Mouse (Mus musculus): ENCODE data around the gene Mrpl23. TPM values are rescaled to one million over a fixed set of nuclear protein-coding genes. Genes with fewer than 3 reads are reported as not detected.

Gene Mrpl23
- total RNA-seq, 2 experiments from 2014 or later: 5.8 to 6.7 TPM

DNA sequence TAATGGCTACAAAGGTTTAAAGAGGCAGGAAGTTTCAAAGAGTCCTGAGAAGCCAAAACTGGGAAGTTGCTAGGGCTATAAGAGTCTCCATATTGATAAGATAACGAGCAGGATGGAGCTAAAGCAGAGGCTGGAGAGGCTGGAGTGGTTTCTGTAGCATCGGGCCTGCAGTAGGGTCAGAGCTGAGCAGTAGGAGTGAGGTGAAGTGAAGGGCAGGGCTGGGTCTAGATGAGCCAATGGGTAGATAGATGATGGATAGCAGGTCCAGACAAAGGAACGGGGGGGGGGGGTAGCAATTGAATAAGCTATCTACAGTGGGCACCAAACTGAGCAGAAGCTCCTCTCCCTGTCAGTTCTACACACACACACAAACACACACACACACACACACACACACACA, 15.0 kb upstream of the Mrpl23 start:
- DNase-seq (ENCODE audit: extremely low spot score in 1 of 2, low spot score in 1 of 2): no peak

- DNase-seq (ENCODE audit: extremely low spot score in 1 of 2, low spot score in 1 of 2): no peak
Measured at GRCm38 (mm10) chr7:142520331-142520730, 12.2 kb upstream of the Mrpl23 start.

DNA sequence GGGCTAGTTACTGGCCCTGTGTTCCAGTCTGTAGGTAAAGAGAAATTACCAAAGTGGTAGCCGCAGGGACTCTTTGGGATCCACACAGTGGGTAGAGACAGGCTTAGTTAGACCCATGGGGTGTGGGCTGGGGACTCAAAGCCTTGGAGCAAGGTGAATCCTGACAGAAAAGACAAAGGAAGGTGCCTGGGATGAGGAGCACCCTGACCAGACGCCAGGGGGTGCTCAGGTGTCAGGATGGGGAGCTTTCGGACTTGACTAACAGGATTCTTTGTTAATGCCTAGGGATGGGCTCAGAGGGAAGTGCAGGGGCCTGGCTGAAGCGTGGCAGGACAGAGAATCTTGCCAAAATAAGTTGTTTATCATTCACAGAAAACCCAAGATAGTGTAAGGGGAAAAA, 10.1 kb upstream of the Mrpl23 start:
- DNase-seq (ENCODE audit: extremely low spot score in 1 of 2, low spot score in 1 of 2): peak in 1 of 2 experiments; percentile 16

DNA sequence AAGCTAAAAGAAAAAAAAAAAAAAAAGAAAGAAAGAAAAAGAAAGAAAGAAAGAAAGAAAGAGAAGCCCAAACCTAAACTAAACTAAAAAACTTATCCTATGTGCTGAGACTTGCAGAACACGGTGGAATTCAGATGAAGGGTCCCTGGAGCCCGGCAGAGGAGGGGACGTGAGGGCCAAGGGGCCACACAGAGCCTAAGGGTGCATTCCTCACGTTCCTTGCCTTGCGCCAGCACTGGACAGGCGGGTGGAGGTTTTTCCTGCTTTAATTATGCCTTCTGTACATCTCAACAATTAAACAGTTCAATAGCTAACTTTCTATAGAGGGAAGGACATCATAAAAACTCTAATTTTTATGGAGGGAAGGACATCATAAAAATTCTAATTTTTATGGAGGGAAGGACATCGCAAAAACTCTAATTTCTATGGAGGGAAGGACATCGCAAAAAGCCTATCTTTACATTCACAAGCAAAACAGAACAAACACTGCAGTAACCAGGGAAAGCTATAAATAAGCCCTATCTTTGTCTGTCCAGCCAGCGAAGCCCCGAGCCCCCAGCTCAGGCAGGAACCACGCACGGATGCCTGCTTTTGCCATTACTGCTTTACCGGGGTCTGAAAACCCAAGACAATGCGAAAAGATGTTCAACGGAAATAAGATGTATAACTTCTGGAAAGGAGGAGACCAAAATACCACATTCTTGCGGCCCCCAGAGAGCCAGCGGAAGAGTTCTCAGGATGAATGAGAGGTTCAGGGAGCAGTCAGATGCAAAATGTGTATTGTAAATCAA, 9.1 kb upstream of the Mrpl23 start:
- no peak for DNase-seq (ENCODE audit: extremely low spot score in 1 of 2, low spot score in 1 of 2)

GRCm38 (mm10) chr7:142525342-142526178, 6.9 kb upstream of the Mrpl23 start:
- DNase-seq (ENCODE audit: extremely low spot score in 1 of 2, low spot score in 1 of 2): no peak

DNA sequence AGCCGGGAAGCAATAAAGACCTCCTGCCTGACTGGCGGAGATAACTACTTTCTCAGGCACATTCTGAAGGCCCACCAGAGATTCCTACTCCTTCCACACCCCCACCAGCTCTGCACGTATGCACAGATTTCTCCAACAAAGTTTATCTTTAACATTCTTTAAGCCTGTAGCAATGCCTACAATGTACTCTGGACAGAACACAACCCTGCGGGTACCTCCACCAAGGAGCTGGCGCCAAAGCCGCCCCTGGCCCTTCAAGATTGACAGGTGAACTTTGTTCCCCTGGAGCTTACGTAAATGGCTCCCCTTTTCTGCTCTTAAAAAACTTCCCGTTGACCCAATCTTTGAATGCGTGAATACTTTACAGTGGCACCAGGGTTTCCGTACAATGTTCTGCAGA, 3.1 kb upstream of the Mrpl23 start:
- DNase-seq (ENCODE audit: extremely low spot score in 1 of 2, low spot score in 1 of 2): no peak

GRCm38 (mm10) chr7:142531973-142532521, 439 bp upstream of the Mrpl23 start:
- DNase-seq (ENCODE audit: extremely low spot score in 1 of 2, low spot score in 1 of 2): no peak

DNA sequence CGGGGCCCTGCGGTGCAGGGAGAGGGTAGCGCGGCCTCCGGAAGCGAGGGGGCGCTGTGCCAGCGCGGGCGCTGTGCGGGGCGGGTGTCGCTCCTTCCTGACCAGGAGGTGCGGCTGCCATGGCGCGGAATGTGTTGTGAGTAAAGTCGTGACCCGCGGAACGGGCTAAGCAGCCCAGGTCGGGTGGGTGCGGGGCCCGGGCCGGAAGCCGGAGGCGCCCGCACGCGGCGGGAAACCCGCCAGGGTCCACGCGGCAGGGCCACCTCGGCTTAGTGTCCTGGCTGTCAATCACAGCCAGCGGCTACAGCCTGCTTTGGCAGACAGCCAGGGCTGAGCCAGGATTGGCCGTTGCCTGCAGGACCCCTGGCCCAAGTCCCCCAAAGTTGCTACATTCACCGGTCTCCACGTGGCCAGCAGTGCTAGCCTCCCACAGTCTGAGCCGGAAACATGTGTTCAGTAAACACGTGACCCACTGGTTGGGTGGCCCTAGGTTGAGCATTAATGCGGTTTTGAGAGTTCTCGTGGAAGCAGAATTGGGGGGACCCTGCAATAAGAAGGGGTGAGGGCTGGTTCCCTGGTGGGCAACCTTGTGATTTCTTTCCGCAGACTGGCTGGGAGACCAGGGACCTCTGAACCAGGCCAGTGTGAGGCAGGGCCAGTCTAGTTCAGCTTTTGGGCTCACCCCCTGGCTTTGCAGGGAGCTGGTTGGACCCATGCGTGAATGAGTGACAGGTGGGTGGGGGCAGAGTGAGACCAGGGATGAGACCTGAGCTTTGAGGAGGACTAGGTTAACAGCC, 771 bp downstream of the Mrpl23 start:
- DNase-seq (ENCODE audit: extremely low spot score in 1 of 2, low spot score in 1 of 2): peak; percentile 85 to 92

- DNase-seq (ENCODE audit: extremely low spot score in 1 of 2, low spot score in 1 of 2): no peak
Measured at GRCm38 (mm10) chr7:142535116-142535515, 2.6 kb downstream of the Mrpl23 start.

GRCm38 (mm10) chr7:142535832-142536231, 3.3 kb downstream of the Mrpl23 start:
- DNase-seq (ENCODE audit: extremely low spot score in 1 of 2, low spot score in 1 of 2): no peak

GRCm38 (mm10) chr7:142537181-142537580, 4.7 kb downstream of the Mrpl23 start:
- no peak for DNase-seq (ENCODE audit: extremely low spot score in 1 of 2, low spot score in 1 of 2)

GRCm38 (mm10) chr7:142537879-142538278, 5.4 kb downstream of the Mrpl23 start:
- DNase-seq (ENCODE audit: extremely low spot score in 1 of 2, low spot score in 1 of 2): peak; percentile 54 to 87

DNA sequence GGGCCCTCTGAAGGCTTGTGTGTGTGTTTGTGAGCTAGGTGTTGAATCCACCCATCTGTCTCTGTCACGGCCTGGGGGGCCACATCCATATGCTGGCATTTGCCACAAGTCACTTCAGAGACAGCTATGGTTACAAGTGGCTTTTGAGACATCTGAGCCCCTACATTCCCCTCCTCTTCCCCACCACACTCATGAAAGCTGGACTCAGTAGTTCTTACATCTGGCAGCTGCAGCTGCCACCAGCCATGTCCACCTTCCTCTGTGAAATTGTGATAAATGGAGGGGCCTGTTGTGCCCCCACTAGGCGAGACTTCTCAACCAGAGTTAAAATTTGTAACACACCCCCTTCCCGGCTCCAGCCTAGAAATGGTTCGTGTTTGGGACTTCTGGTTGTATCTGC, 5.8 kb downstream of the Mrpl23 start:
- no peak for DNase-seq (ENCODE audit: extremely low spot score in 1 of 2, low spot score in 1 of 2)

GRCm38 (mm10) chr7:142538766-142539165, 6.3 kb downstream of the Mrpl23 start:
- DNase-seq (ENCODE audit: extremely low spot score in 1 of 2, low spot score in 1 of 2): no peak

DNA sequence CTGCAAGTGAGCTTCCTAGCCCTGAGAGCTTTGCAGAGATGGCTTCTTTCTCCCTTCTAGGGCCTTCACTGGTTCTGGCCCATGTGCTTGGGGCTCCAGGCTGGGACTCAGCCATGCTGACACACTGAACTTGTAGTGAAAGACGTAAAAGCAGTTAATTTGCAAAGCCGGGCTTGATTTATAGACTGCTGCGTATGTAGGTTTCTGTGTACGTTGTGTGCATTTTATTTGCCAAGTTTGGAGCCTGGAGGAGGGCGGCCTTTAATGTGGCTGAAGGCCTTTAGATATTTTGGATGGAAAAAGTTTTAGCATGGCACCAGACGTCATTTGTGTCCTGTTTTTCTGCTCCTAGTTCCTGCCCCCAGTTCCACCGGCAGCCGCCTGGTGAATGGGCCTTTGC, 7.3 kb downstream of the Mrpl23 start:
- no peak for DNase-seq (ENCODE audit: extremely low spot score in 1 of 2, low spot score in 1 of 2)

- no peak for DNase-seq (ENCODE audit: extremely low spot score in 1 of 2, low spot score in 1 of 2)
Measured at GRCm38 (mm10) chr7:142542771-142543303, 10.4 kb downstream of the Mrpl23 start.

DNA sequence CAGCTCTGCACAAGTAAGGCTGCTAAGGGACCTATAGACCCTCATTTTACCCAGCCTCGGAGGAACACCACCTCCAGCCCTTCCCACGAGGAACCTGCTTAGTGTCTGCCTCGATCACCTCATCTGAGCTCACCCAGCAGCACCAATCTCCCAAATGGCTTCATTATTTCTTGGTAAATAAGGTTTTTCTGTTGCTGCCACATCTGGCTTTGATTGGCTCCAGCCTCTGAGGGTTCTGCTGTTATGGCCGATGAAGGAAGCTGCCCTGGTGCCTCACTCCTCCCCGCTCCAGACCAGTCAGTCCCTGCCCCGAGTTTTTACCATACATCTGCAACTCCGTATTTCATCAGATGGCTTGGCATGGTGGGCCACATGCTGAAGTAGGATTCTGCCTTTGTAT, 13.5 kb downstream of the Mrpl23 start:
- no peak for DNase-seq (ENCODE audit: extremely low spot score in 1 of 2, low spot score in 1 of 2)

DNA sequence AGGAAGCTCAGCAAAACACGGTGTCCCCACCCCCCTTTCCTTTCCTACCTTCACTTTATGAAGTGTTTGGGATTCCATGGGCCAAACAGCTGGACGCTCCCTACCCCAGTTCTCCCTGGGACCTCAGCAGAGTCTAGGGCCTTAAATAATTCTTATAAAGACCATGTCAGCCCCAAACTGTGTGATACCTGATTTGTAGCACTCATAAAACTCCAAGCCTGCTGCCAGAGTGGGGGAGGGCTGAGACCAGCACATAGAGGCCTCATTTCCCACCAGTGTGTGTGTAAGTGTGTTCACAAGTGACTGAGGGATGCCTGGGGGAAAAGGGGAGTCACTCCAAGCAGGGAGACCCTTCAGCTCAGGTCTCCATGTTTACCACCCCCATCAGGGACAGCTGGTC, 15.4 kb downstream of the Mrpl23 start:
- DNase-seq (ENCODE audit: extremely low spot score in 1 of 2, low spot score in 1 of 2): no peak

DNA sequence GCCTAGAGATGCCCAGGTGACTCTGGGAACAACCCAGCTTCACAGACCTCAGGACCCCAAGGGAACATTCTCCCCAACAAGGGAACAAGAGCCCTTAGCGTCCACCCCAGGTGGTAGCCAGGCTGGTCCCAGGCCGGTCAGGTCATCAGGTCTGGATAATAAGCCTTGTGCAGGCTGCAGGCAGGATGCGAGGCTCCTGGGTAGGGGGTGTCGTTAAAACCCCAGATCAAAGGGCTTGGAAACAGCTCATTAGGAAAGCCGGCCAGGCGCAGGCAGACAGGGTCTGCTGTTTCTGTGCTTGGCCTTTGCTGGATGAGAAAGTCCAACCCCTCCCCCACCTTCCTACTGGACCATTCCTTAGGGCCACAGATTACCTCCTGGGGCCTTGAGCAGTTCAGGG, 16.2 kb downstream of the Mrpl23 start:
- DNase-seq (ENCODE audit: extremely low spot score in 1 of 2, low spot score in 1 of 2): no peak
